Mouse (Mus musculus): Measurements from ENCODE around the gene Nhej1.

Nhej1 gene

DNA sequence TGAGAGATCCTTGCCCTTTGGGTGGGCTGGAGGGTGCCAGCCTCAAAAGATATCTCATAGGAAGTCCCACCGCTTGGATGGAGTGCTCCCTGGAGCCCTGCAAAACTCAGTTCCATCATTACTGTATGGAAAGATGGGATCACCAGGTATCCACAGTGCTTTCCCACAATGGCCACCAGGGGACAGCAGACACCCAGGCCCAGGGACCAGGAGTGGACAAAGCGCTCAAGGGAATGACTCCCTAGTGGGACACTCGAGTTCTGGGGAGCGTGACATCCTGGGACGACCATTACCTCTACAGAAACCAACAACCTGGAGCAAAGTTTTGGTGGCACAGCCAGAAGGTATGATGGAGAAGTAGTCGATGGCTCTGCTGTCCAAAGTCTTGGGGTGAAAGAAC is 198.3 kb downstream of the Nhej1 start:
- DNase-seq: peak; percentile 57

DNA sequence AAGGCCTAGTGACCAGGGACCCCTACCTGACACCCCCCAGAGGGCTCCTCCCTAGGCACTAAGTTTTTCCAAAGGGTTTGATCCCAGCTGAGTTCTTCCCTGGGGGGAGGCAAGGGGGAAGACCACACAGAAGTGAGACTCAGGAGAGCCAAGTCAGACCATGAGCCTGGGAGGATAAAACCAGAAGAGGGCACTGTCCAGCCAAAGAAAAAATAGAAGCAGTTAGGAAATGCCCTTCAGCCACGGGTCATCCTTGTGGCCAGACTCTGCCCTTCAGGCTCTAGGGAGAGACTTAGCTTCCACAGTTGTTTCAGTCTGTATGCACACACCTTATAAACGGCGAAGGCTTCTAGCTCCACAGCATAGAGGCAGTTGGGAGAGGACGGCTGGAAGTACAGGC is 200.5 kb downstream of the Nhej1 start:
- no peak for DNase-seq
